Mouse (Mus musculus) C2C12 (cell line): ENCODE measurements around the gene Kctd17.

Experiments used
- CEBPB ChIP-seq: IDR thresholded peaks from one replicate; pipeline ENCODE4 v1.6.1; 2011; ENCODE audit warnings: low read depth, mild to moderate bottlenecking, control low read depth, moderate library complexity
- CTCF ChIP-seq: IDR thresholded peaks from one replicate; pipeline ENCODE4 v1.5.1; 2011; ENCODE audit not compliant: control insufficient read depth, insufficient read depth, insufficient read length
- MAX ChIP-seq: IDR thresholded peaks from one replicate; pipeline ENCODE4 v1.6.1; 2011; ENCODE audit warnings: mild to moderate bottlenecking, control low read depth
- MYOD1 ChIP-seq: IDR thresholded peaks from one replicate; pipeline ENCODE4 v1.6.1; 2011; ENCODE audit warnings: low read depth; ENCODE audit not compliant: control insufficient read depth, insufficient read length
- USF1 ChIP-seq: IDR thresholded peaks from one replicate; pipeline ENCODE4 v1.6.1; 2011; ENCODE audit warnings: low read depth, mild to moderate bottlenecking, control low read depth, moderate library complexity

DNA sequence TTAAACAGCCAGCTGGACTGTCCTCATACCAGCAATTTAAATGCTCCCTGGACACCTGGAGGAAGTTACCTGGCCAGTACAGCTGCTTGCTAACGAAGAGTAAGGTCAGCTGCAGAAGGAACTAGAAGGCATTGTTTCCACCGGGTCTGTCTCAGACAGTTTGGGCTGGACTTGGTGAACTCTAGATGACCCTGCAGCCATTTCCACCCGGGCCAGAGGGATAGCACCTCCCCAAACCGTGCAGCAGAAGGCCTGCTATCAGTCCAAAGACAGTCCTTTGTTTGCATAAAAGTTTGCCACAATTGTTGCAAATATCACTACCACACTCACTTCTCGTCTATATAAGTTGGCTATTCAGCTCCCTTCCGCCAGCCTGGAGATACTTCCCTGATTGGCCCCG lies 43.5 kb downstream of the Kctd17 start:
- TF ChIP-seq CTCF: no peak
- no peak for TF ChIP-seq USF1
- no peak for TF ChIP-seq MAX
- no peak for TF ChIP-seq MYOD1
- TF ChIP-seq CEBPB: no peak
